Mouse (Mus musculus) embryo, embryonic 11.5 days (tissue): ENCODE measurements around the gene Fmo6.

Source experiments
- DNase-seq: peaks from one replicate; pipeline ENCODE4 v3.0.0-alpha.2; 2012; ENCODE audit warnings: low read depth, low spot score

Fmo6 gene

GRCm38 (mm10) chr1:162937415-162937814 is at the start of gene Fmo6:
Gene Fmo6, minus strand, starts transcription at chr1:162937515.
- no peak for DNase-seq

GRCm38 (mm10) chr1:162986777-162987176 is 49.5 kb upstream of the Fmo6 start:
- DNase-seq = no peak

GRCm38 (mm10) chr1:162986121-162986748 is 48.9 kb upstream of the Fmo6 start:
- no peak for DNase-seq

GRCm38 (mm10) chr1:162984428-162984827 is 47.1 kb upstream of the Fmo6 start, which contains the start of gene Fmo3:
Gene Fmo3, minus strand, starts transcription at chr1:162984528.
- no peak for DNase-seq

GRCm38 (mm10) chr1:162963556-162963955 is 26.2 kb upstream of the Fmo6 start:
- no peak for DNase-seq

- DNase-seq = no peak
Measured at GRCm38 (mm10) chr1:162957422-162957821, 20.1 kb upstream of the Fmo6 start.

- no peak for DNase-seq
Measured at GRCm38 (mm10) chr1:162953079-162953478, 15.8 kb upstream of the Fmo6 start.

GRCm38 (mm10) chr1:162949763-162950162 is 12.4 kb upstream of the Fmo6 start:
- no peak for DNase-seq

- DNase-seq = no peak
Measured at GRCm38 (mm10) chr1:162947934-162948333, 10.6 kb upstream of the Fmo6 start.

- DNase-seq = no peak
Measured at GRCm38 (mm10) chr1:162946837-162947558, 9.7 kb upstream of the Fmo6 start.

- DNase-seq = no peak
Measured at GRCm38 (mm10) chr1:162943700-162944099, 6.4 kb upstream of the Fmo6 start.

GRCm38 (mm10) chr1:162938696-162939351 is 1.5 kb upstream of the Fmo6 start:
- no peak for DNase-seq

- no peak for DNase-seq
Measured at GRCm38 (mm10) chr1:162937970-162938695, 818 bp upstream of the Fmo6 start.

- DNase-seq = no peak
Measured at GRCm38 (mm10) chr1:162934374-162935012, 2.8 kb downstream of the Fmo6 start.

GRCm38 (mm10) chr1:162932386-162932785 is 4.9 kb downstream of the Fmo6 start:
- no peak for DNase-seq

- no peak for DNase-seq
Measured at GRCm38 (mm10) chr1:162931880-162932279, 5.4 kb downstream of the Fmo6 start.

- no peak for DNase-seq
Measured at GRCm38 (mm10) chr1:162931310-162931875, 5.9 kb downstream of the Fmo6 start.

- DNase-seq = no peak
Measured at GRCm38 (mm10) chr1:162930631-162931030, 6.7 kb downstream of the Fmo6 start.

- DNase-seq = no peak
Measured at GRCm38 (mm10) chr1:162929146-162929545, 8.2 kb downstream of the Fmo6 start.

GRCm38 (mm10) chr1:162925121-162925520 is 12.2 kb downstream of the Fmo6 start:
- DNase-seq = no peak

GRCm38 (mm10) chr1:162916661-162917060 is 20.7 kb downstream of the Fmo6 start:
- no peak for DNase-seq
